Mouse (Mus musculus) ES-E14 (cell line): ENCODE results near the gene Mgat3.

Source experiments
- HCFC1 ChIP-seq: IDR thresholded peaks from 2 replicates; pipeline ENCODE4 v1.6.1; 2012; ENCODE audit warnings: low read length, inconsistent platforms, borderline replicate concordance; ENCODE audit not compliant: insufficient read depth
- MAFK ChIP-seq: IDR thresholded peaks from 2 replicates; pipeline ENCODE4 v1.6.1; 2014; ENCODE audit warnings: mild to moderate bottlenecking, low read depth, low read length, inconsistent platforms; ENCODE audit not compliant: insufficient read depth
- ZC3H11A ChIP-seq: IDR thresholded peaks from 2 replicates; pipeline ENCODE4 v1.6.1; 2012; ENCODE audit warnings: low read depth, mild to moderate bottlenecking, inconsistent platforms, low read length, borderline replicate concordance
- ZNF384 ChIP-seq: IDR thresholded peaks from 2 replicates; pipeline ENCODE4 v1.6.1; 2012; ENCODE audit warnings: low read depth, low read length, inconsistent platforms

DNA sequence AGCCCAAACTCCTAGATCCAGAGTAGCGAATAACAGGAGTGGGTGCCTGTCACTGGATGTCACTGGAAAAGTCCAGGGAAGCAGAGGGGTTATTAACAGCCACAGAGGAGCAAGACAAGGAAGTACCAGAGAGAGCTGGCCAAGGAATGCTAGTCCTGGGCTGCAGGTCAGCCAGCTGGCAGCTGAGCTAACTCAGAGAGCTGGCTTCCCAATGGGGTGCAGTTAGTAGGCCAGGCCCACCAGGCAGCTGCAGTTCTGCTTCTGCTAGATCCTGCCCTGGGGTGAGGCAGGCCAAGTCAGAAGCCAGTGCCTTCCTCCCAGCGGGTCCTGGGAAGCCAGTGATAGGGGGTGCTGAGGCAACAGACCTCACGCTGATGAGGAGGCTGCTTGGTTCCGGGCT is 12.8 kb upstream of the Mgat3 start:
- no peak for TF ChIP-seq HCFC1
- no peak for TF ChIP-seq ZNF384
- no peak for TF ChIP-seq MAFK
- TF ChIP-seq ZC3H11A, result no peak
